Mouse (Mus musculus): ENCODE measurements at regions not wholly inside any gene's neighbourhood (a gene's known extent, or its start where the extent isn't known, plus 50 kb on each side); places are given as distances from the start of the nearest gene placed in this dataset.
"Not testable (repeated sequence)": the region's sequence is repeated elsewhere in the genome, so short reads cannot be mapped to it uniquely, and the experiment has no call there.

- DNase-seq (no peak), ATAC-seq (no peak)
- Histone ChIP-seq H3K36me3 (replicated peaks; ENCODE audit: insufficient read depth, low read length) (no peaks in the 10 kb centered on the region), H3K4me3 (ENCODE audit: low read depth, low read length) (no peak overlapping the region), H3K4me2 (ENCODE audit: low read depth, low read length) (no peak overlapping the region), H3K27me3 (ENCODE audit: insufficient read depth, low read length) (no peaks in the 10 kb centered on the region), H3K4me1 (ENCODE audit: insufficient read depth) (no peaks in the 10 kb centered on the region), H3K9ac (replicated peaks) (no peak overlapping the region), H3K9me3 (ENCODE audit: low read length) (no peaks in the 10 kb centered on the region), H3K27ac (ENCODE audit: low read depth) (no peak overlapping the region)
- 51% methylated on average over 3 of the region's 3 CpGs for WGBS (ENCODE audit: insufficient replicate concordance)
- TF ChIP-seq CTCF (IDR thresholded peaks at IDR 0.05; ENCODE audit: low read depth): no peak
- TF ChIP-seq EP300 (IDR thresholded peaks at IDR 0.05; ENCODE audit: low read depth): no peak
These were observed 493.8 kb downstream of the Plxdc2 start for GRCm38 (mm10) chr2:16849916-16850315.

- Histone ChIP-seq H3K27me3 (ENCODE audit: insufficient read depth, low read length) (no peaks in the 10 kb centered on the region), H3K27ac (ENCODE audit: low read depth) (no peak overlapping the region), H3K9me3 (ENCODE audit: low read length) (no peaks in the 10 kb centered on the region), H3K4me2 (ENCODE audit: low read depth, low read length) (no peak overlapping the region), H3K4me1 (ENCODE audit: insufficient read depth) (no peaks in the 10 kb centered on the region), H3K9ac (replicated peaks) (no peak overlapping the region), H3K36me3 (replicated peaks; ENCODE audit: insufficient read depth, low read length) (no peaks in the 10 kb centered on the region), H3K4me3 (ENCODE audit: low read depth, low read length) (no peak overlapping the region)
- DNase-seq (no peak), ATAC-seq (no peak)
- 77% methylated on average over 5 of the region's 5 CpGs for WGBS (ENCODE audit: insufficient replicate concordance)
- no peak for TF ChIP-seq CTCF (IDR thresholded peaks at IDR 0.05; ENCODE audit: low read depth)
- TF ChIP-seq EP300 (IDR thresholded peaks at IDR 0.05; ENCODE audit: low read depth): no peak
These were observed 504.0 kb downstream of the Plxdc2 start for GRCm38 (mm10) chr2:16860056-16860455.

- ATAC-seq (no peak), DNase-seq (no peak)
- no peaks in the 10 kb centered on the region for H3K36me3 ChIP-seq (replicated peaks; ENCODE audit: insufficient read depth, low read length)
- no peak overlapping the region for H3K27ac ChIP-seq (ENCODE audit: low read depth)
- H3K9ac ChIP-seq (replicated peaks): no peak overlapping the region
- H3K4me3 ChIP-seq (ENCODE audit: low read depth, low read length): no peak overlapping the region
- no peaks in the 10 kb centered on the region for H3K9me3 ChIP-seq (ENCODE audit: low read length)
- no peak overlapping the region for H3K4me2 ChIP-seq (ENCODE audit: low read depth, low read length)
- WGBS (ENCODE audit: insufficient replicate concordance): 81% methylated on average over 4 of the region's 4 CpGs
- H3K4me1 ChIP-seq (ENCODE audit: insufficient read depth): no peaks in the 10 kb centered on the region
- TF ChIP-seq CTCF (IDR thresholded peaks at IDR 0.05; ENCODE audit: low read depth) (no peak), EP300 (IDR thresholded peaks at IDR 0.05; ENCODE audit: low read depth) (no peak)
- no peaks in the 10 kb centered on the region for H3K27me3 ChIP-seq (ENCODE audit: insufficient read depth, low read length)
These were observed 510.2 kb downstream of the Plxdc2 start for GRCm38 (mm10) chr2:16866163-16866852.

GRCm38 (mm10) chr2:16892381-16892780 is 536.3 kb downstream of the Plxdc2 start:
- not testable (repeated sequence) for H3K9me3 ChIP-seq (ENCODE audit: low read length); H3K4me2 ChIP-seq (ENCODE audit: low read depth, low read length); H3K27me3 ChIP-seq (ENCODE audit: insufficient read depth, low read length); H3K27ac ChIP-seq (ENCODE audit: low read depth); H3K36me3 ChIP-seq (replicated peaks; ENCODE audit: insufficient read depth, low read length); H3K4me1 ChIP-seq (ENCODE audit: insufficient read depth); H3K4me3 ChIP-seq (ENCODE audit: low read depth, low read length); ATAC-seq; H3K9ac ChIP-seq (replicated peaks); DNase-seq
- WGBS (ENCODE audit: insufficient replicate concordance): 58% methylated on average over 6 of the region's 6 CpGs

- 64% methylated on average over 1 of the region's 1 CpGs for WGBS (ENCODE audit: insufficient replicate concordance)
- H3K4me1 ChIP-seq (ENCODE audit: insufficient read depth): no peaks in the 10 kb centered on the region
- no peak overlapping the region for H3K4me2 ChIP-seq (ENCODE audit: low read depth, low read length)
- no peaks in the 10 kb centered on the region for H3K27me3 ChIP-seq (ENCODE audit: insufficient read depth, low read length)
- no peaks in the 10 kb centered on the region for H3K36me3 ChIP-seq (replicated peaks; ENCODE audit: insufficient read depth, low read length)
- TF ChIP-seq EP300 (IDR thresholded peaks at IDR 0.05; ENCODE audit: low read depth): no peak
- no peak for TF ChIP-seq CTCF (IDR thresholded peaks at IDR 0.05; ENCODE audit: low read depth)
- H3K9me3 ChIP-seq (ENCODE audit: low read length): no peaks in the 10 kb centered on the region
- no peak overlapping the region for H3K9ac ChIP-seq (replicated peaks)
- no peak overlapping the region for H3K4me3 ChIP-seq (ENCODE audit: low read depth, low read length)
- DNase-seq: no peak
- no peak overlapping the region for H3K27ac ChIP-seq (ENCODE audit: low read depth)
- no peak for ATAC-seq
These were observed 553.3 kb downstream of the Plxdc2 start for GRCm38 (mm10) chr2:16909246-16910038.

- Histone ChIP-seq H3K9me3 (ENCODE audit: low read length) (no peaks in the 10 kb centered on the region), H3K36me3 (replicated peaks; ENCODE audit: insufficient read depth, low read length) (no peaks in the 10 kb centered on the region), H3K27ac (ENCODE audit: low read depth) (no peak overlapping the region), H3K27me3 (ENCODE audit: insufficient read depth, low read length) (no peaks in the 10 kb centered on the region), H3K4me2 (ENCODE audit: low read depth, low read length) (no peak overlapping the region), H3K4me1 (ENCODE audit: insufficient read depth) (no peaks in the 10 kb centered on the region), H3K9ac (replicated peaks) (no peak overlapping the region), H3K4me3 (ENCODE audit: low read depth, low read length) (no peak overlapping the region)
- TF ChIP-seq CTCF (IDR thresholded peaks at IDR 0.05; ENCODE audit: low read depth): peak; percentile 39
- no peak for TF ChIP-seq EP300 (IDR thresholded peaks at IDR 0.05; ENCODE audit: low read depth)
- 25% methylated on average over 2 of the region's 2 CpGs for WGBS (ENCODE audit: insufficient replicate concordance)
- ATAC-seq: no peak
- DNase-seq: no peak
These were observed 558.5 kb downstream of the Plxdc2 start for GRCm38 (mm10) chr2:16914633-16915032.

Measured in liver, postnatal 0 days (tissue).